Mouse (Mus musculus): ENCODE data around the gene Hspb7. TPM values are rescaled to one million over a fixed set of nuclear protein-coding genes. Genes with fewer than 3 reads are reported as not detected.

The Hspb7 gene
- polyA plus RNA-seq, 1 experiment from 2014 or later = not detected

Other genes with a start within 250 kb of the Hspb7 start
- 6.7 and 7.1 TPM in 2 replicates for gene Rsg1, start 206.8 kb upstream of the Hspb7 start, polyA plus RNA-seq (2016; fragmentation: Nextera tagmentation; extraction: Ambion mirVana)
- gene Arhgef19, start 181.3 kb upstream of the Hspb7 start, polyA plus RNA-seq (2016; fragmentation: Nextera tagmentation; extraction: Ambion mirVana) = 9.1 and 10.8 TPM in 2 replicates
- 3.1 and 3.9 TPM in 2 replicates for gene Epha2, start 119.5 kb upstream of the Hspb7 start, polyA plus RNA-seq (2016; fragmentation: Nextera tagmentation; extraction: Ambion mirVana)
- gene Fam131c, start 52.6 kb upstream of the Hspb7 start, polyA plus RNA-seq (2016; fragmentation: Nextera tagmentation; extraction: Ambion mirVana) = 0.43 and 0.63 TPM in 2 replicates
- 0.46 and 0.51 TPM in 2 replicates for gene Clcnka, start 22.1 kb upstream of the Hspb7 start, polyA plus RNA-seq (2016; fragmentation: Nextera tagmentation; extraction: Ambion mirVana)
- gene Clcnkb, start 4.8 kb upstream of the Hspb7 start, polyA plus RNA-seq (2016; fragmentation: Nextera tagmentation; extraction: Ambion mirVana) = not detected in 2 replicates
- not detected in 2 replicates for gene Srarp, start 15.3 kb downstream of the Hspb7 start, polyA plus RNA-seq (2016; fragmentation: Nextera tagmentation; extraction: Ambion mirVana)
- 59.0 and 61.1 TPM in 2 replicates for gene Zbtb17, start 23.9 kb downstream of the Hspb7 start, polyA plus RNA-seq (2016; fragmentation: Nextera tagmentation; extraction: Ambion mirVana)
- gene Spen, start 117.8 kb downstream of the Hspb7 start, polyA plus RNA-seq (2016; fragmentation: Nextera tagmentation; extraction: Ambion mirVana) = 14.1 and 16.6 TPM in 2 replicates
- 65.4 and 78.9 TPM in 2 replicates for gene Fblim1, start 185.3 kb downstream of the Hspb7 start, polyA plus RNA-seq (2016; fragmentation: Nextera tagmentation; extraction: Ambion mirVana)
- gene Tmem82, start 197.9 kb downstream of the Hspb7 start, polyA plus RNA-seq (2016; fragmentation: Nextera tagmentation; extraction: Ambion mirVana) = 0.80 and 0.87 TPM in 2 replicates
- not detected in 2 replicates for gene Slc25a34, start 203.0 kb downstream of the Hspb7 start, polyA plus RNA-seq (2016; fragmentation: Nextera tagmentation; extraction: Ambion mirVana)
- gene Plekhm2, start 244.1 kb downstream of the Hspb7 start, polyA plus RNA-seq (2016; fragmentation: Nextera tagmentation; extraction: Ambion mirVana) = 7.4 and 8.3 TPM in 2 replicates

Measured in limb, embryonic 12.5 days (tissue).